Mouse (Mus musculus) urinary bladder, adult 18-20 months (tissue): ENCODE results near the gene Camta1.

Source experiments
- DNase-seq, 2 experiments: peaks; one replicate each; pipeline ENCODE4 v3.0.0; 2022; ENCODE audit warnings: low spot score in 2 of 2, mixed read lengths in 2 of 2

The Camta1 gene

DNA sequence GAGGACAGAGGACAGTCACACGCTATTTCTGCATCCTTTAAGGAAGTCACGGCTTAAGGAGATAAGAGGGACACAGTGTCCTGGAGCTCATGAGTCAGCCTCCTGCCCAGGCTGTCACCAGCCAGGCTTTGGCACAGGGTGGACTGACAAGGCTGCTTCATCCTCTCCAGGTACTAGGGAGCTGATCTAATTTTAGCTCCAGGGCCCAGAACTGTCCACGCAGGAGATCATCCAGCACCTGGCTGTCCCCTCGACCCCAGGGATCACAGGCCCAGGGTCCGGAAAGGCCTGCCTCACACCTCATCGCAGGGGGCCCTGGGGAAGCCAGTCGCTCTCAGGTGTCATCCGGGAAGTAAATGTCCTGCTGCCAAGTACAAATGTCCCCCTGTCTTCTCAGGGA is 341.6 kb downstream of the Camta1 start:
- no peak for DNase-seq

DNA sequence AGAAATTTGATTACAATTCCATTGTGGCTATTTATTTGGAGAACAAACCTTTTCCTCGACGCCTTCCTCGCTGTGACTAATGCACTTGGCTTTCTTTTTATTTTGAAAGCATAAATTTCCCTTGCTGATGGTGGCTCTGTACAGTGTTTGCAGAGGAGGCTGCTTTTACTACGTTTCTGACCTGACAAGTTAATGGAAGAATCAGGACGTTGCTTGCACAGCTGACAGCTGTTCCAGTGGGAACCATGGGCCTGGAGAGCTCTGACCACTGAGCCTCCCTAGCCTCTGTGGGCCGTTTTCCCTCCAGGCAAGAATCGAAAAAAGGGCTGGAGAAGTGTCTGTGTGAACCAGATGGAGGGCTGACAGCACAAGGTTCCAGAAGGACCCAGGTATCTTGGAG is 342.7 kb downstream of the Camta1 start:
- no peak for DNase-seq

DNA sequence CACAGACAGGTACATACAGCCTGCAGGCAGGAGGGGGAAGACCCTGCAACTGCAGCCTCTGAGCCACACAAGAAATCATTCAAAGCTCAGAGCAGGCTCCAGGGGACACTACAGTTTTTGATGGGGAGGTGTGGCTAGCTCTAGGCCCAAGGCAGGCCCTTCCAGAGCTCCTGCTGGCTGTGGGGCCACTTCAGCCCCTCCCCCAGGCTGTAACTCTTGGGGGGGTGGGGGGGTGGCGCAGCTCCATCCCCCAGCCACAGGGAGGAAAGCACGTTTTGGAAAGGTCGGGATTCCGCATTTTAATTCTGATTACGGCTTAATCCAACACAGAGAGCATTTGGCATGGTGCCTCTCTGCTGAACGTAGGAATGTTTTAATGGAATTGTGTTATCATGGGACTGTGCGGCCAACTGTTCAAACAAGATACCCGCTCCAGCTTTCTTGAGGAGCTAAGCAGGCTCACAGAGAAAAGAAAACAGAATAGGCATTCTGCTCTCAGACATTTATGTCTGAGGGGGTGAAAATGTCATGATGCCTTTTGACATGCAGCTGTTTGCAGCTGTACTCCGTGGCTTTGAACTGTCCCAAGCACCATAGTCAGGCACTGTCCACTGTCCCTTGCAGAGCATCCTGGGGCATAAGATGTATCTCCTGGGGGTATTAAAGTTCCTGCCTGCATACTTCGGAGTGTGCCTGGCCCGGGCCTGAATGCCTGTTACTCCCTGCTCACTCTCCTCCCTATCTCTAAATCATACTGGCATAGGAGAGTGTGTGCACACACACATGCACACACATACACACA is 344.5 kb downstream of the Camta1 start:
- DNase-seq = no peak

DNA sequence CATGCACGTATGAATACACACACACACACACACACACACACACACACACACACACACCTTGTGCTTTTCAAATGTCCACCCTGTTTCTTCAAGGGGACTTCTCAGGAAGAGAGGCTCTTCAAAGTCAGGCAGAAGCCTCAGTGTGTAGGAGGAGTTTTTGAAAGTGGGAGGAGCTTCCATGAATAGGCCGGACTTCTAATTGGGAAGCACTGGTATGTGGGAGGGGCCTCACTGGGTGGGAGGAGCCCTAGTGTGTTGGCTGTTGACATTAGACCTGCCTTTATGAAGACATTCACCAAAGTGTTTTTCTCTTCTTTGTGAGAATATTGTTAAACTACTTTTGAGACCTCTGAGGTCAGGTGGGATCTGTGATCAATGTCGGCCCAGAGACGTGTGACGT is 346.4 kb downstream of the Camta1 start:
- DNase-seq = no peak

DNA sequence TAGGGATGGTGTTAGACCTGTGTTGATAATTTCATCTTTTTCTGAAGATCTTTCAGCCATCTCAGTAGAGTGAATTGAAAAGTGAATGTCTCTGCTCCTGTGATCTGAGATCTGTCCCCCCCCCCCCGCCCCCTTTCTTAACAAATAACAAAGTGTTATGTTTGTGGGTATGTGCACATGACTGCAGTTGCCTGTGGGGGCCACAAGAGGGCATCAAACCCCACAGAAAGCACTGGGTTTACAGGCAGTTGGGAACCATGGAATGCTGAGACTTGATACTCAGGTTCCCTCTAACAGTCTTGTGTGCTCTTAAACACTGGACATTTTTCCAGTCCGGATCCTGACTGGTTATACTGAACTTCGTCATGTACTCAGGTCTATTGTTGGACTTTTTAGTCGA is 350.6 kb downstream of the Camta1 start:
- no peak for DNase-seq

DNA sequence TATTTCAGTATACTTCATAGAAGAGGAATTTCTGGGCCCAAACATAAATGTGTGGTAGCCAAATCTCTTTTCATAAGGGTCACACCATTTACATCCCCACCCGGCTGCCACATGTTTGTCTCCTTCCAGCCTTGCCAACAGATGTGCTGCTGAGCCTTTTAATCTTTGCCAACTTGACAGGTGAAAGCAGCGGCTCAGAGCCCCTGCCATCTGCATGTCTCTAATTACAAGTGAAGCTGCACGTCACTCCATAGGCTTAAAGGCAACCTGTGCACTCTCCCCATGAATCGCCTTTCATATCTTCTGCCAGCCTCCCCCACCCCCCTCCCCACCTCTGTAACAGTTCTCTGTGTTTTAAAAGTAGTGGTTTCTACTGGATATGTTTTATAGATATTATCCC is 351.3 kb downstream of the Camta1 start:
- no peak for DNase-seq

DNA sequence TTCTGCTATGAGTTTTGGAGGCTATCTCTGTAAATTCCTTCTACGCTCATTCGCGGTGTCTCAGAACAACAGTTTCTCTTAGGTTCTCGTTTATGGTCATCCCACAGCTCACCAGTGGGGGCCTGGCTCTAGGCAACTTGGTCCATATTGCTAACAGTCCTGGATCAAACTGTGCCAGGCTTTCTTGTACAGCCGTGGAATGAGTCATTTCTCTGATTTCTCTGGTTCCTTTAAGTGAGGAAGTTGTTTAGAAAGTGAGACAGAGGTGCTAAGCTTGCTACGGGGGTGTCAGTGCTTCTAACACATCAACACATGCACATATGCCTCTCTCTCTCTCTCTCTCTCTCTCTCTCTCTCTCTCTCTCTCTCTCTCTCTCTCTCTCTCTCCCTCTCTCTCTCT is 355.0 kb downstream of the Camta1 start:
- no peak for DNase-seq

DNA sequence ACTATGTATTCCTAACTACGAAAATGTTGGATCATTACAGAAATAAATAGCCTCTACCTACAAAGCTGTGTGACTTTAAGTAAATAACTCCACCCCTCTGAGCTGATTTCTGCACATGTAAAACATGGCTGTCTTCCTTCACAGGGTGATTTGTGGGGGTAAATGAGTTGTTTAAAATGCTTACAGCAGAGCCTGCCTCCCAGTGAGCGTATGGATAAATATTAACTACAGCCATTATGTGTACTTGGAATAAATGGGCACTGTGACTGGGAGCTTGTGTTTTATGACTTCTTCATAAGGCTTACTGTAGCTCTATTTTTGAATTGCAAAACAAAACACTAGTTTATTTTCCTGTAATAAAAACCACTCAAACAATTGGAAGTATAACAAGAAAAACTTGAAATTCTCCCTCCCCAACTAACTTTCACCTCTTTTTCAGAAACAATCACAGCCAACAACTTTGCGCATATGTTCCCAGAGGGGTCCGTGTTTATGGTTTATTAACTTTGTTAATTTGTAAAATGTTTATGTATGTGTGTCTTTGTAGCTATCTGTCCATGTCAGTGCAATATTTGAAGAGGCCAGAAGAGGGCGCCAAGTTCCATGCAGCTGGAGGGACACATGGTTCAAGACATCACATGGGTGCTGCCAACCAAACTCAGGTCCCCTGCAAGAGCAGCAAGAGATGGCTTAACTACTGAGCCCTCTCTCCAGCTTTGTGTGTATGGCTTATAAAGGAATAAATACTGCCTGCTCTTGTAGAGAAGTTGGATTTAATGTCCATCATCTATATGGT is 363.0 kb downstream of the Camta1 start:
- no peak for DNase-seq

DNA sequence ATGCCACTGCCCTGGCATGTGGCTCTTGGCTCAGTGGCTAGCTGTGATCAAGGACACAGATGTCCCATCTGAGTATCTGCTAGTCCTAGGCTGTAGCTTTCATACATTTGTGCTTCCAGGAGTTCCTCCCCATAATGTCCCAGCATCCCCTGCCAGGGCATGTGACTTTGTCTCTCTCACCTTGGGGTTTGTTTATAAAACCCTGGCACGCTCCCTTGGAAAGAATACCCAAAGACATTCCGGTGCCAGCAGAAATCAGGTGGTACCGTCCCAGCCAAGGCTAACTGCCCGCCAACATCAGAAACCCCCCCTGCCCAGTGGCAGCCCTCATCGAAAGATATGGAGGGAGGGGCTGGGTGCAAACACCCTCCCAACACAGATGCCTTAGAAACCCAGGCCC is 365.1 kb downstream of the Camta1 start:
- DNase-seq = no peak

DNA sequence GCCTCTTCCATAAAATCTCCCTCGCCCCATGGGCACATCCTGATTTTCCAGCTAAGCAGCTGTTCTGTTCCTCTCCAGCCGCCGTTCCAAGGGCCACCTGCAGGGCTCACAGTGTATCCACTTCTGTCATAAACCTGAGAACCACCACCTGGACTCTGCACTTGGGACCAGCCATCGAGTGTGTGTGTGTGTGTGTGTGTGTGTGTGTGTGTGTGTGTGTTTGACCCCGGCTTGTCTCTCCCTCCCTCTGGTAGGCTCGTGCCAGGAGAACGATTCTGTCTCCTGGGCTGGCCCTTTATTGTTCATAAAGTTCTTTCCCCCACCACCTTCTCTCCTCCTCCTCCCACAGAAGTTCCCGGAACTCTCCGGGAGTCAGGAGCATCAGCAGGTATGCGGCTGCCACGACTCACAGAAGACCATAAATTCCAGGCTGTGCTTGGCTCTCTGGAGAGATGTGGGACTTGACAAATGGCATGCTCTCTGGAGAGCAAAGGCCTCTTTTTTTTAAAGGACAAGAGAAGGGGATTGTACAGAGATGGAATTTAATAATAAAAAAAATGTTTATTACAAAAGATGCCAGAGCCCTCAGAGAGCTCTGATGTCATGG is 366.3 kb downstream of the Camta1 start:
- no peak for DNase-seq

DNA sequence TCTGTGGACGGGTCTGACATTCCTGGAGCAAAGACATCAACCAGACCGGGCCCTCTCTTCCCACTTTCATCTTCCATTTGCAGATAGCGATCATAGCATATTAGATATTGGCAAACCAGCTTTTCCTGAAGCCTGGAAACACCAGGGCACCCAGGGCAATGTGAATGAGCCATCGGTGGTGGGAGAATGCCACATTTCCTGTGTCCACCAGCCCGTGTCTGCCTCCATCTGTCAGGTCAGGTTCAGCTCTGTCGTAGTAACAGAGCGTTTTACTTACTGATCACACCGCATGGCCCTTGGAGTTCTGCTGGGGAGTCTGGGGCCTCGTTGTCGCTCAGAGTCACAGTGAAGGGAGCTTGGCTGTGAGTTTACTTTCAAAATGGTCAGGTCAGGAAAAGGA is 368.9 kb downstream of the Camta1 start:
- DNase-seq = no peak

DNA sequence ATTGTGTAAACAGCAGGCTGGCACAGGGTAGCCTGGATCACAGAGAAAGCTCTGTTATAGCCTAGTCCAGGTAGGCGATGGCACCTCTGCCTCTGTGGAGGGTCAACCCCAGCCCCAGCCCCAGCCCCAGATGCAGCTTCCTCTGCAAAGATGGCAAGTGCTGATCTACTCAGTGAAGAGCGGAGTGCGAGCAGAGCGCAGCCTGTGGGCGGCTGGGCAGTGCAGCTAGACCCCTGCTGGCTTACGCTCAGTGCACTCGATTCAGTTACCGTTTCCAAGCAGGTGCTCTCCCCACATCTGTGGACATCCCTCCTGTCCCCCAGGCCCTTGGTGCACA is 377.7 kb downstream of the Camta1 start:
- DNase-seq = no peak

DNA sequence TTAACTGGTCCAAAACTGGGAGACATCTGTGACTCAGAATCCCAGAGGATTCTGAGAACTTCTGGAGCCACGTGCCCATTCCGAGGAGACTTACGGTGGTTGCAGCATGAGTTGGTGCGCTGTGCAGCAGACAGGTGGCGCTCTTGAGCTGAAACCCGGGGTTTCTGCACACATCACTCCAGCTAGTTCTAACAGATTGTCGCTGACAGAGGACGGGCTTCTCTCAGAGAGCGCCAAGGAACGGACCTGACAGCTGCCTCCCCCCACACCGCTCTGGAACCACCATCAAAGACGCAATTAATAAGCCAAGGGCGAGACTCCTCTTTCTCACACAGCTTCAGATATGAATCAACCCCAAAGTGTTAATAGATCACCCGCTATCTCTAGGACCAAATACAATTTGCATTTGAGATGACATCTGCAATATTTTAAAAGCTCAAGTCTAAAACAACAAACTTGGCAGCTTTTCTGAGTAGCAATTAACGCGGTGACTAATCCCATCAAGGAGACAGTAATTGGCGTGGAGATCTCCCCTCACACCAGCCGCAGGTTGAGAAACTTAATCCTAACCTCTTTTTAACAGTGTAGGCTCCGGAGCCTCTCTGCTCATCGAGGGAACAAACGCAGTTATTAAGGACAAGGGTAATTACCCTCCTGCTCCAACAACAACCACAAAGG is 378.2 kb downstream of the Camta1 start:
- peak in 1 of 2 experiments; percentile 14 for DNase-seq

DNA sequence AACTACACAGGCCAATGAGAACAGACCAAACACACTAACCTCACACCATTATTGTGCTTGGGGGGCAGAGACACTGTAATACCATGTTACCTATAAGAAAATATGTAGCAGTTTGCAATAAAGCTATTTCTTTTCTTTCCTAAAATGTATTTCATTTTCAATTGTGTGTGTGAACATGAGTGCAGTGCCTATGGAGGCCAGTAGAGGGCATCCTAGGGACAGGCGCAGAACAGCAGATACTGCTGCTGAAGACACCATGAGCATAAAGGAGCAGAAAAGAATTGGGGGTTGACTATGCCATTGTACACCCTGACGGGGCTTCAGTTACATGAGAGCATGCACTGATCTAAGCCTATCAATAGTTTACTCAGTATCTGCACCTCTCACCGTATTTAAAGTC is 380.7 kb downstream of the Camta1 start:
- no peak for DNase-seq

DNA sequence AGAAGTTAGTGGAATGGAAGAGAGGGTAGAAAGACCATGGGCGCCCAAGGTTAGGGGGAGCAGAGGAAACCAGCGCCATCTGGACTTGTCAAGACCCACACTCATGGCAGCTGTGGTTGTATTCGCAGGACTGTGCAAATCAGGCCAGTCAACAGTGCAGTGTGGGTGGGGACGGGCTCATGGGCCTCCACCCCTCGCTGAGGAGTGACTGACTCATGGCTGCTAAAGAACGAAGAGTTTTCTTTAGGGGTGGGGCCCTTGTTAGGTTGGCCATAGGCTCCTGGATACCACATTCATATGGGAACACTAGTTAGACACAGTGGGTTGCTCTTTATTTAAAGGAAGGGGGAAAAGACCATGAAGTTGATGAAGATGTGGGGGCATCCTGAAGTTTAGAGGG is 383.7 kb downstream of the Camta1 start:
- no peak for DNase-seq

DNA sequence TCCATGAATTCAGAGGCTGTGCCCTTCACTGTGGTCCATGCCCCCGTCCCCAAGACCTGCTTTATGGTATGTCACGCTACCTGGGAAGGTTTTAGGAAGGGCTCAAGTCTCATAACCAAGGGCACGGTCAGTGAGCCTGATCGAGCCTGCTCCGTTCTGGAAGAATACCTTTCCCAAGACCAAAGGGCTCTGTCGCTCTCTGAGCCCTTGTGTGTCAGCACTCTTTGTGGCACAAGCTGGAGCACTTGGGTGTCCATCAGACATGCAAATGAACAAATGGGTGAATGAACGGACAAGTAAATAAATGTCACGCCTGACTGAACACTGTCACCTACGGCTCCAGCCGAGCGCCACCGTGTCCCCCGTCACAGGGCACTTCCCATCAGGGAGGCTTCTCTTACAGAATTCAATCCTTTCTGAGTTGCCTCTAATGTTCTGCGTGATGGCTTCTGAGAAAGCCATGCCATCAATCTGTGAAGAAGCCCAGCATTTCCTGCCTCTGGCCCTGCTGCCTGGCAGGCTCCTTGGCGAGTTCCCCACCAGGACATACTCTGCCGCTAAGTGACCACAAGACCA is 386.7 kb downstream of the Camta1 start:
- DNase-seq = no peak

DNA sequence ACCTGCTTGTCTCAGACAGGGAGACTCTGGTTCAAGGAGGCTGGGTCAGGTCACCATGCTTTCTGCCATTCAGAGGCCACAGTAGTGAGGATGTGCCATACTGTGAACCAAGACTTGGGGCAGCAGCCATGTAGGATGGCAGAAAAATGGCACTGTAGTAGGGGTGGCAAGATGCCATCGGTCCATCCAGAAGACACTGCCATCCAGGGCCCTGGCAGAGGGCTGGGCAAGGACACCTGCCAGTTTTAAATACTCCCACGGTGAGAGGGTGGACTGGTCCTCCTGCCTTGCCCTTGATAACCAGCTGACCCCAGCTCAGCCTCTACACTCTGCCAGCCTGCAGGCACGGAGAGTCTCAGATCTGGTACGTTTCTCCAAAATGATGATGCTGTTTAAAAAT is 389.8 kb downstream of the Camta1 start:
- DNase-seq = no peak

DNA sequence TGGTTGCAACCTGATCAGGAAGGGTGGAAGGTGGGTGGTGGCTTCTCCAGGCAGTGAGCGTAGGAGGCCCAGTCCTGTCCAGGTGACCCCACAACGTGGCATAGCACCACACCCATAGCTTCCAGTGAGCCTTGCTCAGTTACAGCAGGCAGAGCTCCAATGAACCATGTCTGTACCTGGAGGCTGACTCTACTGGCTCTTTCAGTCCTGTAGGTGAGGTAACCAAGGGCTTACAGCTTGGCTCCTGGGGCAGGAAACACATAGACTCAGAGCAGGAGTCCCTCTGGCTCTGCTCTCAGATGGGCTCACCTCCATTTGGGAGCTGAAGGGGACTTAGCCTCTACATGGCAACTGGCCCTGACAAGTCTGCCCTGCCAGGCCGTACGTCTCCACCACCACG is 393.3 kb downstream of the Camta1 start:
- no peak for DNase-seq

DNA sequence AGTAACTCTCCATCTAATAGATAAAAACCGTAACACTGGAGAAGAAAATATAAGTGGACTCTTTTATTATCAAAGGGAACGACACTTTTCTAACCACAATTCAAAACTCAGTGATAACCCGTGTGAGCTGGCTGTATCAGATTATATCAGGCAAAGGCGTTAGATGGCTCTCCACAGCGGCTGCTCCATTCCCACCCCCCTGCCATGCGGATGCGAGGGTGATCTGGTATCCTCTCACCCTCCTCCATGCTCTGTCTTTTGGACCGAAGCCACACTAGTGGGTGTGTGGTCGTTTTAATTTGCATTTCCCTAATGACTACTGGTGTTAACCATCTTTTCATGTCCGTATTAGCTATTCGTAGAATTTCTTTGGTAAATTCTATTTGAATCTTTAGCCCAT is 403.0 kb downstream of the Camta1 start:
- no peak for DNase-seq

DNA sequence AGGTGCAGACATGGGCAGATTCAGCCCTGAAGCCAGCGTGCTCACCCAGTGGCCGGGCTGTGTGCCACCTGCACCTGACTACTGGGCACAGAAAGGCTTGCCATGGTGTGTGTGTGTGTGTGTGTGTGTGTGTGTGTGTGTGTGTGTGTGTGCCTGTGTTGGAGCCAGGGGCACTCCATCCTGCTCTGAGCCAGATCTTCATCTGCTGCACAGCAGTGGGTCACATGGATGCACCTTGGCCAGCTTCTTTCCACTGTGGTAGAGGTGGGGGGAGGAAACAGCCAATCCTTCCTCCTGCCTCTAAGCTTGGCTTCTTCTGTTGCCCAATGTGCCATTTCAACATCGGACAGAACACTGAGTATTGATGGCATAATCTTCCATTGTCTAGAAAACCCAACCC is 407.1 kb downstream of the Camta1 start:
- DNase-seq = no peak

DNA sequence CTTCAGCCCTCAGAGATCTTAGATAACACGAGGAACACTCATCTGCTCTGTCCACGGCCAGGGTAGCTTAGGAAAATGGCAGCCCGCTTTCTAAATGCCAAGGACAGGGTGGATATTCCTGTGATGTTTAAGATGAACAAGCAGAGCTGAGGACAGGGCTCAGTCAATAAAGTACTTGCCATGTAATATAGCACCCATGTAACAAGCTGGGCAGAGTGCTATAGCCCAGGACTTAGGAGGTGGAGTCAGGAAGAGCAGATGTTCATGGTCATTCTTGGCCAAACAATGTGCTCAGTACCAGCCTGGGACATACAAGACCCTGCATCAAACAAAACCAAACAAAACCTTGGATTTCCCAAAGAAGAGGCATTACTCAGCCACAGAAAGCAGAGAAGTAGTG is 407.6 kb downstream of the Camta1 start:
- DNase-seq = no peak

DNA sequence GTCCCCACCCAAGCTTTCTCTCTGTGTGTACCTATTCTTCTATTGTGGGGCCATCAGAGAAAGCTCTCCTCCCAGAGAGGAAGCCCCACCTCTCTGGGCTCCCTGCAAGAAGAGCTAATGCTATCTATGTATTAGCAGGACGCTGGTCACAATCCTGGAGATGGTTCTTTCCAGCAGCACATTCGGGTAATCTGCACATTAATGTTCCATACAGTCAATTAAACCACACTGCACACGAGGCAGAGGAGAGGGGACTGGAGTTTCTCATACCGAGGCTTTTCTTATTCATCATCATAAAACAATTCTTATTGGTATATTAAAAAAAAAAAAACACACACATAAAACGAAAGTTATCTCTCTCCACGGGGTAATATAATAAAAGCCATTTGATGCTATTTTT is 409.8 kb downstream of the Camta1 start:
- DNase-seq = no peak
